In the genomic region with DNA sequence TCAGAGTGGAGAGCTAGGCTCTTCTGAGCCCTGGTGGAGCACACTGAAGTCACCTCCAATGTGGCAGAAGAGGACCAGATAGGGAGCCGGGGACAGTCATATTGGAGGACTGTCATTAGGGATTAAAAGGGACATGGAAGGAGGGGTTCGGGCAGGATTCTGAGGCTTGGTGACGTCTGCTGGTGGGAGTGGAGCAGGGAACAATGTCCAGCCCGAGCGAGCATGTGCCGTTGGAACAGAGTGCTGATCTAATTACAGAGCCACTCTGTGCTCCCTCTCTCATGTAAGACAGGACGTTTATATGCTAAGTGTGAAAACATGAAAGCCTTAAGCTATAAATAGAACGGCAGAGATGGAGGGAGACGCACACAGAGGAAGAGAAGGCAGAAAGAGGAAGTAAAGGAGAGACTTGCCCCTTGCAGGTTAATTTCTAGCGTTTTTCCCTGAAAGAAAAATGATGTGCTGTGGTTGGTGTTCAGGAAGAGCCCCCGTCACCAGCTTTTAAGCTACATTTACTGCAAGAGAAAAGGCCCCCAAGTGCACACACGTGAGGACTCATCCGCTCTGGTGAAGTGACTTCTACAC, we compare ENCODE assay signal across 9 mouse cellular contexts.
DNase-seq lines count a peak whose midpoint lies in the region; ATAC-seq and TF ChIP-seq lines count a peak whose summit lies in the region.
"Had no signal": no experiment of that assay in that cellular context is flagged by ENCODE, and none has a peak within 500 bp of the region (broad histone marks: within the 10 kb centered on the region; RNA-seq: fewer than 3 reads in every experiment).

No protein-coding gene starts in this region.

- H3K4me1 ChIP-seq in kidney, embryonic 14.5 days (ENCODE audit: control insufficient read depth, insufficient read depth, low read length) = peaks cover 12% of the 10 kb centered on the region; the same call in 1 of the 2 replicates
- H3K4me1 ChIP-seq in heart, embryonic 16.5 days (ENCODE audit: control insufficient read depth, insufficient read depth, low read length) = peaks cover 14% of the 10 kb centered on the region
- peaks cover 27% of the 10 kb centered on the region for H3K4me1 ChIP-seq in midbrain, embryonic 13.5 days (replicated peaks)
- no peaks in the 10 kb centered on the region for H3K4me1 ChIP-seq in intestine, postnatal 0 days (replicated peaks; ENCODE audit: control insufficient read depth, insufficient read depth, low read length)

- no peak overlapping the region for H3K9ac ChIP-seq in kidney, embryonic 14.5 days (ENCODE audit: low read depth, low read length)
- peak overlapping the region; percentile 38; the same call in 1 of the 2 replicates for H3K9ac ChIP-seq in heart, embryonic 16.5 days (ENCODE audit: low read length)
- H3K9ac ChIP-seq in midbrain, embryonic 13.5 days (replicated peaks) = no peak overlapping the region
- no peak overlapping the region for H3K9ac ChIP-seq in intestine, postnatal 0 days (ENCODE audit: low read depth, low read length)
- H3K9ac ChIP-seq: limb, embryonic 12.5 days had no signal

- ATAC-seq in kidney, embryonic 14.5 days (ENCODE audit: low FRiP score, low TSS enrichment) = no peak
- 0 out of 2 replicates have a peak, but pooled peaks have one; percentile 30 for ATAC-seq in heart, embryonic 16.5 days (replicated peaks; ENCODE audit: extremely low read depth, insufficient read depth, low FRiP score)
- ATAC-seq in midbrain, embryonic 13.5 days = peak; percentile 68
- no peak for ATAC-seq in intestine, postnatal 0 days

- H3K4me3 ChIP-seq in kidney, embryonic 14.5 days (ENCODE audit: low read length) = no peak overlapping the region
- H3K4me3 ChIP-seq in heart, embryonic 16.5 days (ENCODE audit: low read length) = no peak overlapping the region
- H3K4me3 ChIP-seq in midbrain, embryonic 13.5 days (replicated peaks) = no peak overlapping the region
- H3K4me3 ChIP-seq in intestine, postnatal 0 days (ENCODE audit: low read depth, low read length) = no peak overlapping the region
- H3K4me3 ChIP-seq: limb, embryonic 12.5 days had no signal

- no peaks in the 10 kb centered on the region for H3K27me3 ChIP-seq in kidney, embryonic 14.5 days (ENCODE audit: control insufficient read depth, insufficient read depth, low read length)
- no peaks in the 10 kb centered on the region for H3K27me3 ChIP-seq in heart, embryonic 16.5 days (ENCODE audit: control insufficient read depth, insufficient read depth, low read length)
- H3K27me3 ChIP-seq in midbrain, embryonic 13.5 days = 0 out of 2 replicates have a peak, but pooled peaks cover 19% of the 10 kb centered on the region
- H3K27me3 ChIP-seq in intestine, postnatal 0 days (replicated peaks; ENCODE audit: control insufficient read depth, insufficient read depth, low read length) = peaks cover 3% of the 10 kb centered on the region; the same call in 1 of the 2 replicates

- TF ChIP-seq CTCF in intestine, postnatal 0 days (IDR thresholded peaks at IDR 0.05; ENCODE audit: low read depth) = no peak

- no peaks in the 10 kb centered on the region for H3K36me3 ChIP-seq in kidney, embryonic 14.5 days (ENCODE audit: control insufficient read depth, insufficient read depth, low read length)
- H3K36me3 ChIP-seq in heart, embryonic 16.5 days (ENCODE audit: control insufficient read depth, insufficient read depth) = no peaks in the 10 kb centered on the region
- no peaks in the 10 kb centered on the region for H3K36me3 ChIP-seq in midbrain, embryonic 13.5 days
- H3K36me3 ChIP-seq in intestine, postnatal 0 days (ENCODE audit: control insufficient read depth, insufficient read depth) = no peaks in the 10 kb centered on the region
- H3K36me3 ChIP-seq: limb, embryonic 12.5 days had no signal

- H3K4me2 ChIP-seq in kidney, embryonic 14.5 days (replicated peaks; ENCODE audit: low read depth, low read length) = no peak overlapping the region
- H3K4me2 ChIP-seq in heart, embryonic 16.5 days (ENCODE audit: low read depth, low read length) = peak overlapping the region; percentile 13; the same call in 1 of the 2 replicates
- H3K4me2 ChIP-seq in midbrain, embryonic 13.5 days (replicated peaks) = no peak overlapping the region
- no peak overlapping the region for H3K4me2 ChIP-seq in intestine, postnatal 0 days (replicated peaks; ENCODE audit: low read depth)
- H3K4me2 ChIP-seq: limb, embryonic 12.5 days had no signal

- H3K9me3 ChIP-seq in kidney, embryonic 14.5 days (ENCODE audit: control insufficient read depth, low read length) = no peaks in the 10 kb centered on the region
- no peaks in the 10 kb centered on the region for H3K9me3 ChIP-seq in heart, embryonic 16.5 days (replicated peaks; ENCODE audit: control insufficient read depth, low read length)
- H3K9me3 ChIP-seq in midbrain, embryonic 13.5 days = no peaks in the 10 kb centered on the region
- H3K9me3 ChIP-seq in intestine, postnatal 0 days (ENCODE audit: control insufficient read depth) = no peaks in the 10 kb centered on the region
- H3K9me3 ChIP-seq: limb, embryonic 12.5 days had no signal

- 25% methylated on average over 13 of the region's 13 CpGs for WGBS in kidney, embryonic 14.5 days
- WGBS in heart, embryonic 16.5 days = 21% methylated on average over 13 of the region's 13 CpGs
- WGBS in midbrain, embryonic 13.5 days = 23% methylated on average over 13 of the region's 13 CpGs
- WGBS in intestine, postnatal 0 days = 37% methylated on average over 13 of the region's 13 CpGs

- no peak overlapping the region for H3K27ac ChIP-seq in kidney, embryonic 14.5 days (ENCODE audit: low read depth, low read length)
- peak overlapping the region; percentile 6 for H3K27ac ChIP-seq in heart, embryonic 16.5 days (ENCODE audit: low read length)
- H3K27ac ChIP-seq in midbrain, embryonic 13.5 days = no peak overlapping the region
- no peak overlapping the region for H3K27ac ChIP-seq in intestine, postnatal 0 days (ENCODE audit: low read depth, low read length)
- H3K27ac ChIP-seq: limb, embryonic 12.5 days had no signal

- peak; percentile 7 for DNase-seq in kidney, adult 18-20 months
- DNase-seq in embryo, embryonic 10.5 days (ENCODE audit: low spot score) = peak; percentile 46
- DNase-seq in adrenal gland, postnatal 25 days = no peak
- no peak for DNase-seq in urinary bladder, adult 18-20 months (ENCODE audit: low spot score in 2 of 2)

Comparison
In these comparisons a context has a peak if more than half of its experiments do, and no peak if none do; other contexts are left out.
1. DNase-seq: peak in kidney, adult 18-20 months (single experiment) and embryo, embryonic 10.5 days (single experiment); none in adrenal gland, postnatal 25 days (single experiment) and urinary bladder, adult 18-20 months (0 of 2).
2. ATAC-seq: peak in heart, embryonic 16.5 days (single experiment) and midbrain, embryonic 13.5 days (single experiment); none in kidney, embryonic 14.5 days (single experiment) and intestine, postnatal 0 days (single experiment).